Mouse (Mus musculus) gastrocnemius, adult 18-20 months (tissue): Measurements from ENCODE around the gene Krtap9-3. TPM values are rescaled to one million over a fixed set of nuclear protein-coding genes. Genes with fewer than 3 reads are reported as not detected.
A peak's percentile ranks its signal among the peaks of the same experiment; 100 is the strongest.
"Not testable (repeated sequence)": the region's sequence is repeated elsewhere in the genome, so short reads cannot be mapped to it uniquely, and the experiment has no call there.

Source experiments
- DNase-seq: peaks from one replicate; pipeline ENCODE4 v3.0.0; 2021; ENCODE audit warnings: low spot score
- long read RNA-seq, 2 experiments: library from polyadenylated mRNA; stranded (forward); transcript quantifications; one replicate each; pipeline ENCODE4 v2.0.0; 2021
- total RNA-seq, 2 experiments: library from RNA; stranded (reverse); gene quantifications; 2 replicates each; pipeline ENCODE4 v1.2.3; 2021

Krtap9-3 gene
- total RNA-seq, result not detected
- long read RNA-seq, experiment 1, result 0 reads
- long read RNA-seq, experiment 2, result 0 reads

- DNase-seq, result not testable (repeated sequence)
Observed at GRCm38 (mm10) chr11:99597742-99598141, at the start of gene Krtap9-3. Gene Krtap9-3, minus strand, starts transcription at chr11:99598105.

DNA sequence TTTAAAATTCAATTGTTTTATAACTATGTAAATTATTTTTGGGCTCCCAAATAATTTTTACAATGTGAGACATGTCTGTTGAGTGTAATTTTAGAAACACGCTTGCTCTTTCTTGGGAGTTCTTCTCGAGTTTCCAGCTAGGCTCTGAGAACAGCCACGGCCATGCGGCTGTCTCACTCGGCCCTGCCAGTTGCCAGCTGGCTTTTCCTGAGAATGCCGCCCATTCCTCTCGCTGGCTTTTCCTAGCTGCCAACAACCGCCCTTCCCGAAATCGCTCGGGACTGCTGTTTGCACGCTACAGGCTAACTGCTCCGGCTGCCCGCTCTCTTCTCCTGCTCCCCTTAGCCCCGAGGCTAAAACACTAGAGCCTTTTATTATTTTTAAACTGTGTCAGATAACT is 48.5 kb upstream of the Krtap9-3 start:
- no peak for DNase-seq

DNA sequence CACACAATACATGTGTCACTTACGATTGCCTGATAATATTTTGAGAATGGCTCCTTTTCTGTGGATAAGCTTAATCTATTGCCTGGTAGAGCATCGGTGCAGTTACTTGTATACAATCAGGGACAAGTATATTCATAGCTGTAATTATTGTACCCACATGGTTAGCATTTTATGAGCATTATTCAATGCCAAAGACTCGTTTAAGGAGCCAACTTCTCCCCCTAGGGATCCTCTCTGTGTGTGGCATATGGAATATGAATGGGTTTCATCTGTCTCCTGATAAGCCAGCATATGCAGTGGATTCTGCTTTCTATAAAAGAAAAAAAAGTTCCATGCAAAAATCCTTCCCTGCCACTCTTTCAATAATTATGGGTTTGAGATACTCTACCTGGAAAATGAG is 46.4 kb upstream of the Krtap9-3 start:
- no peak for DNase-seq

GRCm38 (mm10) chr11:99643635-99644139 is 45.8 kb upstream of the Krtap9-3 start, which contains the start of gene Krtap4-7:
Gene Krtap4-7, minus strand, starts transcription at chr11:99644089.
- DNase-seq, result not testable (repeated sequence)

- no peak for DNase-seq
Observed at GRCm38 (mm10) chr11:99640926-99641325, 43.0 kb upstream of the Krtap9-3 start.

DNA sequence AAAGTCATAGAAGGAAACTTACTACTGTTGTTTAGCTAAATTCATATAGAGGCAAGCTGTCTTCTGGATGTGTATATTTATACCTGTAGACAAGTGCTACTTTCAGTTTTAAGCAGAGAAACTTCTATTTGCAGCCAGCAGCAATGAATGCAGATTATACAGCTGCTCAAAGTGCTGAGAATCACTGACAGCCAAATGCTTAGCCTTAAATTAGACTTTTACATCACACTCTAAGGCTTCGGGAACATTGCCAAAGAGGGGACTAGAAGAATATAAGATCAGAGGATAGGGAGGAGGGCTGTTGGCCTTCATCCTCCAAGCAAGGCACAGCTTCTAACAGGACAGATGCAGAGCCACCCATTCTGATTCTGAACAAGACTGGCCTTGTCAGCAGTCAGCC is 39.2 kb upstream of the Krtap9-3 start:
- DNase-seq, result no peak

GRCm38 (mm10) chr11:99634653-99635134 is 36.8 kb upstream of the Krtap9-3 start, which contains the start of gene Krtap4-2:
Gene Krtap4-2, minus strand, starts transcription at chr11:99635084.
- no peak for DNase-seq

DNA sequence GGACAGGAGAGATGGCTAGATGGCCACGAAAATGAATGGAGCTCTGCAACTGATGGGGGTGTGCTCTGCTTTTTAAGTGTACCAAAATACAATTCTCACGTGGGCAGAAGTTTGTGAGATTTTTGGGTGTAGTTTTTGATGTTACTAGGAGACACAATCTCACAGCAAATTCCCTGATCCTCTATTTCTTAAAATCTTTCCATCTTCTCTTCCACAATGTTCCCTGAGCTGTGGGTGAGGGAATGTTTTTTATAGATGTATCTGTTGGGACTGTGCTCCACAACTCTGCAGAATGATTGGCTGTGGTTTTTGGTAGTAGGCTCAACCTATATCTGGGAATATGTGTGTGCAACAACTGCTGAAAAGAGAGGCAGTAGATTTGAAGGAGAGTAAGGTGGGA is 35.4 kb upstream of the Krtap9-3 start:
- no peak for DNase-seq

DNA sequence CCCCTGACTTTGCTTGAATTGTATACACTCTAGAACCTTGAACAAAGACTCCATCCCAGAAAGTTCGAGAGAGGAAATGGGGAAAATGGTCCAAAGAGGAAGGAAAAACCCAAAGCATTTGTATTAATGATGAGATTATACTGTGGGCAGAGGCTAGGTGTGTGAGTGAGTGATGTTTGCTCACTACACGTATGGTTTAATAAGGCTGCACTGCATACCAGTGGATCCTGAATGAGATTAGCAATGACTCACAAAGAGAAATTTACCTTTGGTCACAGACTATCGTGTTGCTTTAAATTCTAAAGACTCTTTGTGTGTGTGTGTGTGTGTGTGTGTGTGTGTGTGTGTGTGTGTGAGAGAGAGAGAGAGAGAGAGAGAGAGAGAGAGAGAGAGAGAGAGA is 33.0 kb upstream of the Krtap9-3 start:
- no peak for DNase-seq

DNA sequence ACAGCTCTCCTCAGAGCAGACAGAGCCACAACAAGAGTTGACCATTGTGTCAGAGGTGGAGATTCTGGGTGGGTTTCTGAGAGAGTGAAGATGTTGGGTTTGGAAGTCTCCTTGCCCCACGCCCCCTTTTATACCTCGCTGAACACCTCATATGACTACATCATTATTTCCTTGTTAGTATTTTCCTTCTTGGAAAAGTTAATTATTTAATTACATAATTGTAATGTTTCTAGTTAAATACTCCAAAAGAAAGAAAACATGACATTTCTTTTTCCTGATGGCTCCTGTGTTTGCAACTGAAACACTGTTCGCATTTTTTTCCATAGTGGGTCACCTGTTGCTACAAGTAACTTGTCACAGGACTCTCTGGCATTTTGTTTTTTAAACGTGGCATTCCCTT is 30.2 kb upstream of the Krtap9-3 start, which contains the start of gene Krtap4-1:
Krtap4-1 (minus strand) TSS at position 101 of the 400 bp plus-strand sequence.
- no peak for DNase-seq

- no peak for DNase-seq
Observed at GRCm38 (mm10) chr11:99620335-99620734, 22.4 kb upstream of the Krtap9-3 start, which contains the start of gene Gm11562. Gene Gm11562, minus strand, starts transcription at chr11:99620435.

DNA sequence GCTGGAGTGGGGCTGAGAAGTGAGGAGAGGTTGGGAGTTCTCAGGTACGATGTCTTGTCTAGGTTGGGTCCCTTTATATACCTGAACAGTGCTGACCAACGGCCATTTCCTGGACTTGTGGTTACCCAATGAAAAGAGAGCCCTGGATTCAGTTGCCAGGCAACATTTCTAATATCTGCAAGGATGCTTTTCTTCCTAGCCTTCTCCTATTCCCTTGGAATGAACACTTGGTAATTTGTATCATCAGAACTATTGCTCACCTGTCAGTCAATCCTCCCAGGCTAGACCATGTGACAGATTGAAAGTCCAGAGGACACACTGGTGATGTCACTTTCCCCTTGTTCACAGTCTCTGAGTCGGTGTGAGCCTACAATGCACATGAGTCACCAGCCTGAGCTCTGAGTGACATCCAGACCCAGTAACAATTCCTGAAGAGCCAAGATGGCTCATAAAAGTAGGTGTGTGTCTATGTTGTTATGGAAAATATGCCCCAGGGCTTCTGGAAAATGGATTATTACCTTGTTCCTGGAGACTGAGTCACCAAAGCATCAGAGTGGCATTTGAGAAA is 17.0 kb upstream of the Krtap9-3 start, which contains the start of gene Krtap2-4:
Krtap2-4 (minus strand) TSS at position 51 of the 568 bp plus-strand sequence.
- DNase-seq, result no peak

DNA sequence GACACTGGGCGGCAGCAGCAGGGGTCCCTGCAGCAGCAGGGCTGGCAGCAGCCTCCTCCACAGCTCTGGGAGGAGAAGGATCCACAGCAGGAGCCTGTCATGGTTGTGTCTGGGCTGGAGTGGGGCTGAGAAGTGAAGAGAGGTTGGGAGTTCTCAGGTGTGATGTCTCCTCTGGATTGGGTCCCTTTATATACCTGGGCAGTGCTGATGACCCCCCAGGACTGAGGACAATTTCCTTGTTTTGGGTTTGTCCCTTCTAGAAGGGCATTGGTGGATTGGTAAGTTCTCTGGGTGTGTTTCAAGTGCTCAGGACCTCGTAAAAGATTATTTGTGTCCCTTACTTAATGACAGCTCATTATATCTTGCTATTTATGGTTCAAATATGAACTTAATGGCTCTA is 12.2 kb upstream of the Krtap9-3 start, which contains the start of gene Gm11937:
Gm11937 (minus strand) TSS at position 101 of the 400 bp plus-strand sequence.
- not testable (repeated sequence) for DNase-seq

DNA sequence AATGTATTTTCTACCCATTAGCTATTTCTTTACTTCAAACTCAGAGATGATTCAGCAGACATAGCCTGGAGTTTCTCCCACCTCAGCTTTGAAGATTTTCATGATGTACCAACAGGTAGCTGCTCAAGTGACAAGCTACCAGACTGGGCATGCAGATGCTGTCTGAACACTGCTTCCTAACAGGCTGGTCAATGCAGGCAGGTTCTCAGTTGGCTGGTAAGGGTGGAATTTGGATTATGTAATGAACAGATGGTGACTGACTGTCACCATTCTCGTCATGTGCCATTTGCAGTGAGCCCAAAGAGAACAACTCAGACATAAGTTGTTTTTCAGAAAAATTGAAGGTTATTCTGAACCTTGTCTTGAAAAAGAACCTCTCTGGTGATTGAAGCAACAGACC is 11.2 kb upstream of the Krtap9-3 start:
- DNase-seq, result no peak

DNA sequence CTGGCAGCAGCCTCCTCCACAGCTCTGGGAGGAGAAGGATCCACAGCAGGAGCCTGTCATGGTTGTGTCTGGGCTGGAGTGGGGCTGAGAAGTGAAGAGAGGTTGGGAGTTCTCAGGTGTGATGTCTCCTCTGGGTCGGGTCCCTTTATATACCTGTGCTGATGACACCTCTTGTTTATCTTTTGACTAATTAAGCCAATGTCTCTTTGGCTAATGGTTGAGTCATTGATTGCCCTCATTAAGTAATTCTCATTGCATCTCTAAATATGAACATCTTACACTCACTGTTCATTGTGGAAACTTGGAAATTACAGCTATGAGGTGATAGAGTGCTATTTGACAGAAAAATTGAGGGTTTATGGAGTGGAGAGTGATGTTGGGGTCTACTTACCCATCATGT is 5.3 kb upstream of the Krtap9-3 start, which contains the start of gene Gm11938:
Gm11938 (minus strand) TSS at position 101 of the 400 bp plus-strand sequence.
- DNase-seq, result not testable (repeated sequence)

DNA sequence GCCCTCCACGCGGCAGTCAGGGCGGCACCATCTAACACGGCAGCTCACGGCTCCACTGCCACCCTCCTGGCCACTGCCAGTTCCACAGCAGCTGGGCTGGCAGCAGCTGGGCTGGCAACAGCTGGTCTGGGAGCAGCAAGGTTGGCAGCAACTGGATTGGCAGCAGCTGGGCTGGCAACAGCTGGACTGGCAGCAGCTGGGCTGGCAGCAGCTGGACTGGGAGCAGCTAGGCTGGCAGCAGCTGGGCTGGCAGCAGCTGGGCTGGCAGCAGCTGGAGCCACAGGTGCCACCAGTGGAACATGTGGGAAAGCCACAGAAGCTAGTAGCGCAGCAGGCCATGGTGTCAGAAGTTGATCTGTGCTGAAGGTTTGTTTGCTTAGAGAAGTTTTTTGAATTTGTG is 6.9 kb downstream of the Krtap9-3 start, which contains the start of gene Krtap1-3:
Krtap1-3 (minus strand) TSS at position 359 of the 400 bp plus-strand sequence.
- DNase-seq, result no peak

DNA sequence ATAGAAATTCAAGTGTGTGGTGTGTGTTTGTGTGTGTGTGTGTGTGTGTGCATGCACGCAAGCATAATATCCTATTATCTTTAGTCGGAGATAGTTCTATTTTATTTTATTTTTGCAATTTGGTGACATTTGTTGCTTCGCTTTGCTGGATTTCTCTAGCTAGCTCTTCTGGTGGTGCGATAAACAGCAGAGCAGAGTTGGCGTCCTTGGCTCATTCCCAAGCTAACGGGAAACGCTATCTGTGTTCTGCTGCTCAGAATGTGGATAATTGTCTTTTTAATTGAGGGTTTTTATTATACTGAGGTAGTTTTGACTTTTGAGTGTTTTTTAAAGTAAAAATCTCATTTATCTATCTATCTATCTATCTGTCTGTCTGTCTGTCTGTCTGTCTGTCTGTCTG is 12.8 kb downstream of the Krtap9-3 start:
- DNase-seq, result no peak

- no peak for DNase-seq
Observed at GRCm38 (mm10) chr11:99583245-99583704, 14.6 kb downstream of the Krtap9-3 start, which contains the start of gene Krtap1-4. Gene Krtap1-4, minus strand, starts transcription at chr11:99583654.

DNA sequence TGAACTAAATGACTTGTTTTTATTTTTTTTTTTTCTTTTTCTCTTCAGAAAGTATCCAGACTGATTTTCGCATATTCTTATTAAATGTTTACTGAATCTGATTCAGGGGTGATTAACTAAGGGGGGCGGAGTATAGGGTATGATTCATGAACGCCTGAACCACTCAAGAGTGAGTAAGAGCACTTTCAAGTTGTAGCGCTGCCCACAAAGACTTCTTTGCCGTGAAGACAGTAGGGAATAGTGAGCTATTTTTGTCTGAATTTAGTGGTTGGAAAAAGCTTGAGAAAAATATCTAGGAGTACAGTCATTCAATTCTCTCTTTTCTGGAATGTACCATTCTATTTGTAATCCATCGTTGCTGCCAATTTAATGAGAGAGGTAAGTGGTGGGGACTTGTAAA is 16.3 kb downstream of the Krtap9-3 start:
- DNase-seq, result no peak

GRCm38 (mm10) chr11:99581051-99581450 is 16.9 kb downstream of the Krtap9-3 start:
- no peak for DNase-seq

DNA sequence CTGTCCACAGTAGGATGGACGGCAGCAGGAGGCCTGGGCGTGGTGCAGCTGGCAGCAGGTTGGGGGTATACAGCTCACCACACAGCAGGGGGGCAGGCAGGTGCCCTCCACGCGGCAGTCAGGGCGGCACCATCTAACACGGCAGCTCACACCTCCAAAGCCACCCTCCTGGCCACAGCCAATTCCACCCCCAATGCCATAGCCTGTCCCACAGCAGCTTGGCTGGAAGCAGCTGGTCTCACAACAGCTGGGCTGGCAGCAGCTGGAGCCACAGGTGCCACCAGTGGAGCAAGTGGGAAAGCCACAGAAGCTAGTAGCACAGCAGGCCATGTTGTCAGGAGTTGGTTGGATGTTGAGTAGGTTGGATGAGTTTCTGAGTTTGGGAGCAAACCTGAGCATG is 17.3 kb downstream of the Krtap9-3 start, which contains the start of gene Krtap1-5:
Krtap1-5 (minus strand) TSS at position 381 of the 400 bp plus-strand sequence.
- DNase-seq, result no peak

DNA sequence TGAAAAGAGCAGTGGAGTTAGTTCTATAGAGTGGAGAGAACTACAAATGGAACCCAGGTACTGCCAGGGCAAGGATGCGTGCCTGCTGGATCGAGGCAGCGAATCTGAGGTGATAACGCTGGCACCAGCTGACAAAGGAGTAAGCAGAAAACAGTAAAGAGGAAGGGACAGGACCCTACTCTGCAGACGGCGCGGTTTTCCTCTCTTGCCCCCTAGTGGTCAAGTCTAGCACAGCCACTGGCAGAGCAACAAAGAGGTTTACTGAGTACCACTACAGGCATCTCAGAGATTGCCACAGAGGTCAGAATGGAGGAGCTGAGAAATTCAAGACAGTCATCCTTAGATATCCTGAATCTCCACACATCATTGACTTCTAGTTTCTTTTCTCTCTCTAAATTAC is 23.8 kb downstream of the Krtap9-3 start:
- DNase-seq, result peak; percentile 44
